Mouse (Mus musculus): ENCODE results near the gene Ppt2.

- TF ChIP-seq CTCF (IDR thresholded peaks at IDR 0.05; ENCODE audit: extremely low read depth, insufficient read length, insufficient replicate concordance, low read depth, low read length) (no peak), POLR2A (IDR thresholded peaks at IDR 0.05; ENCODE audit: low read depth, low read length) (no peak)
Observed at GRCm38 (mm10) chr17:34567311-34567710, 61.0 kb downstream of the Ppt2 start.
